In the genomic region with DNA sequence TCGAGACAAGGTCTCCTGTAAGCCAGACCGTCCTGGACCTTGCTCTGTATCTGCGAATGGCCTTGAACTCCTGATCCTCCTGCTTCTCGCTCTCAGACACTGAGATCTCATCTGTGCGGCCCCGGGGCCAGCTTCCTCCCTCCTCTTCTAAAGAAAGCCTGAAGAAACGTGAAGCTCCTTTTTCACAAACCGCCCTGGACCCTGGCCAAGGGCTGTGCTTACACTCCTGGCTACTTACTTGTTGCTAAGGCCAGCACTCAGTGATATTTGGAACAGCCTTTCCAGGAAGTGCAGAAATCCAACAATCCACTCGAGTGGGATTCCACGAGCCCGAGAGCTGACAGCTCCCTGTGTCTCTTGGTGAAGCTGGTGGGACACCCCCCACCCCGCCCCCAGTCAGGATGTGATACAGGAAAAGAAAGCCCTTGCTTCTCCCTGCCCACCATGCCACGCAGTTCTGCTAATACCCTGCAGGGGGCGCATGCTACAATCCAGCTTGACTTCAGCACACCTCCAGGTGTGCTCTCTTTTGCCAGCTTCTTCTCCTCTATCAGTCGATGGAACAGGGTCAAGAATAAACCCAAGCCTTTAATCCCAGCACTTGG, we compare ENCODE assay signal across 8 mouse cellular contexts. TPM values are rescaled to one million over a fixed set of nuclear protein-coding genes. Genes with fewer than 3 reads are reported as not detected.
DNase-seq lines count a peak whose midpoint lies in the region; ATAC-seq and TF ChIP-seq lines count a peak whose summit lies in the region.

No protein-coding gene starts in this region.

- peak; percentile 10 to 36 for DNase-seq in left cerebral cortex, adult 18-20 months (ENCODE audit: low spot score in 2 of 2)
- DNase-seq in left cerebral cortex, adult 11 months (ENCODE audit: low spot score) = no peak
- DNase-seq in MN1 (ENCODE audit: low spot score) = peak; percentile 10
- DNase-seq in liver, adult 2 months (ENCODE audit: extremely low read depth, low read depth, low spot score) = peak; percentile 34
- DNase-seq in skeletal muscle tissue, adult 2 months (ENCODE audit: low read depth, low spot score) = peak; percentile 71

- no peak overlapping the region for H3K4me3 ChIP-seq in cortical plate, adult 2 months (ENCODE audit: insufficient read depth, low read length)
- H3K4me3 ChIP-seq in heart, embryonic 14.5 days (ENCODE audit: control insufficient read depth in 1 of 2, insufficient read depth in 1 of 2, low read depth in 1 of 2, low read length in 2 of 2) = no peak overlapping the region
- H3K4me3 ChIP-seq in liver, adult 2 months (ENCODE audit: insufficient read depth, low read depth, low read length) = no peak overlapping the region

- no peak for TF ChIP-seq POLR2A in cortical plate, adult 2 months (IDR thresholded peaks at IDR 0.05; ENCODE audit: extremely low read depth, insufficient read depth, low read length)
- TF ChIP-seq POLR2A in liver, adult 2 months (IDR thresholded peaks at IDR 0.05; ENCODE audit: extremely low read depth, insufficient read depth, low read length) = no peak

- H3K36me3 ChIP-seq in heart, embryonic 14.5 days (ENCODE audit: control insufficient read depth, insufficient read depth, low read length) = no peaks in the 10 kb centered on the region
- no peaks in the 10 kb centered on the region for H3K36me3 ChIP-seq in liver, adult 2 months (ENCODE audit: control insufficient read depth, insufficient read depth, low read length)

- no peaks in the 10 kb centered on the region for H3K79me2 ChIP-seq in liver, adult 2 months (ENCODE audit: control insufficient read depth, insufficient read depth, low read length)

- H3K9me3 ChIP-seq in heart, embryonic 14.5 days (ENCODE audit: control insufficient read depth, low read length) = no peaks in the 10 kb centered on the region

- 0 out of 2 replicates have a peak overlapping the region, but pooled peaks have one; percentile 25 for H3K4me2 ChIP-seq in heart, embryonic 14.5 days (ENCODE audit: low read length)

- no peaks in the 10 kb centered on the region for H3K4me1 ChIP-seq in cortical plate, adult 2 months (ENCODE audit: control insufficient read depth, insufficient read depth, low read length)
- H3K4me1 ChIP-seq in heart, embryonic 14.5 days (ENCODE audit: control insufficient read depth in 2 of 2, insufficient read depth in 2 of 2, low read length in 2 of 2) = peaks cover 3 to 5% of the 10 kb centered on the region in 2 experiments; a peak in 1 of 4 replicates
- no peaks in the 10 kb centered on the region for H3K4me1 ChIP-seq in liver, adult 2 months (ENCODE audit: control insufficient read depth, insufficient read depth, low read length)

- H3K27me3 ChIP-seq in heart, embryonic 14.5 days (ENCODE audit: control insufficient read depth, insufficient read depth, low read length) = no peaks in the 10 kb centered on the region
- H3K27me3 ChIP-seq in liver, adult 2 months (ENCODE audit: control insufficient read depth, insufficient read depth, low read length) = no peaks in the 10 kb centered on the region

- ATAC-seq in heart, embryonic 14.5 days (ENCODE audit: insufficient number of reproducible peaks, insufficient read depth, low FRiP score, low read depth) = no peak
- no peak for ATAC-seq in activated CD4-positive, CD25-positive, alpha-beta regulatory T cell, adult 4 months

- H3K27ac ChIP-seq in cortical plate, adult 2 months (ENCODE audit: insufficient read depth, low read length) = no peak overlapping the region
- no peak overlapping the region for H3K27ac ChIP-seq in heart, embryonic 14.5 days (replicated peaks in 1 of 2; ENCODE audit: control insufficient read depth in 1 of 2, insufficient read depth in 1 of 2, low read depth in 2 of 2, low read length in 2 of 2)
- H3K27ac ChIP-seq in liver, adult 2 months (replicated peaks; ENCODE audit: insufficient read depth, low read depth, low read length) = no peak overlapping the region

- H3K9ac ChIP-seq in heart, embryonic 14.5 days (ENCODE audit: low read length) = no peak overlapping the region
- H3K9ac ChIP-seq in liver, adult 2 months (ENCODE audit: low read depth, low read length) = no peak overlapping the region

- peak; percentile 52 for TF ChIP-seq CTCF in cortical plate, adult 2 months (IDR thresholded peaks at IDR 0.05; ENCODE audit: extremely low read depth, insufficient read depth, low read length)
- TF ChIP-seq CTCF in liver, adult 2 months (IDR thresholded peaks at IDR 0.05; ENCODE audit: low read depth, low read length) = peak; percentile 90

- WGBS in heart, embryonic 14.5 days = 30% methylated on average over 15 of the region's 15 CpGs
- WGBS in liver, adult 2 months = 17% methylated on average over 15 of the region's 15 CpGs

RNA-seq across cellular contexts. Expression of a gene that starts 19.9 kb away (rescaled TPM):
- 1 to 10 TPM; 4.7 to 5.3 TPM for total RNA-seq in left cerebral cortex, adult 18-20 months (2021)
- polyA plus RNA-seq in cortical plate, adult 2 months (2012; rRNA removed) = 3.2 and 4.0 TPM in 2 replicates
- polyA plus RNA-seq in heart, embryonic 14.5 days (2014; fragmentation: Nextera tagmentation; extraction: Ambion mirVana) = 8.4 and 8.9 TPM in 2 replicates
- 10.0 and 10.1 TPM in 2 replicates for total RNA-seq in liver, adult 2 months (2014; rRNA removed)
- 4.4 and 5.3 TPM in 2 replicates for polyA plus RNA-seq in liver, adult 2 months (2012; rRNA removed)
- 10 to 100 TPM in 1 of 2 experiments, 1 to 10 TPM in 1; 7.5 to 11.6 TPM for polyA plus RNA-seq in activated CD4-positive, CD25-positive, alpha-beta regulatory T cell, adult 4 months (2017; shearing (Covaris generic))
